Comparison of ENCODE assay signal across 8 mouse cellular contexts in genomic region chr13:107846621-107847178, GRCm38 (mm10).
A peak's percentile ranks its signal among the peaks of the same experiment; 100 is the strongest.
DNase-seq lines count a peak whose midpoint lies in the region; ATAC-seq and TF ChIP-seq lines count a peak whose summit lies in the region.

No protein-coding gene starts in this region.

- no peaks in the 10 kb centered on the region for H3K9me3 ChIP-seq in forebrain, embryonic 12.5 days
- H3K9me3 ChIP-seq in midbrain, embryonic 16.5 days (replicated peaks; ENCODE audit: control insufficient read depth, low read length, poor library complexity, severe bottlenecking) = no peaks in the 10 kb centered on the region

- 0 out of 2 replicates have a peak overlapping the region, but pooled peaks have one; percentile 2 for H3K9ac ChIP-seq in forebrain, embryonic 12.5 days
- H3K9ac ChIP-seq in midbrain, embryonic 16.5 days (ENCODE audit: low read depth, low read length) = no peak overlapping the region

- H3K4me3 ChIP-seq in left cerebral cortex, adult 2 months = peak overlapping the region; percentile 11
- peak overlapping the region; percentile 10; the same call in 1 of the 2 replicates for H3K4me3 ChIP-seq in forebrain, embryonic 12.5 days (replicated peaks)
- H3K4me3 ChIP-seq in midbrain, embryonic 16.5 days (ENCODE audit: low read depth, low read length) = no peak overlapping the region

- H3K4me1 ChIP-seq in forebrain, embryonic 12.5 days = peaks cover 70% of the 10 kb centered on the region
- H3K4me1 ChIP-seq in midbrain, embryonic 16.5 days (ENCODE audit: control insufficient read depth, insufficient read depth, low read length) = peaks cover 39% of the 10 kb centered on the region

- peak; percentile 35; the same call in 1 of the 2 replicates for ATAC-seq in forebrain, embryonic 12.5 days (ENCODE audit: low FRiP score)
- peak; percentile 32; the same call in 1 of the 2 replicates for ATAC-seq in midbrain, embryonic 16.5 days

- intact Hi-C loops in left cerebral cortex, adult 2 months (cut with DNase I) = loop anchor here (5.0 kb wide), 1 partner anchor 41 kb away; no protein-coding TSS in a partner anchor
- intact Hi-C loops in left cerebral cortex, postnatal 14 days (cut with DNase I) = loop anchor here (5.0 kb wide), 1 partner anchor 41 kb away; no protein-coding TSS in a partner anchor

- H3K4me2 ChIP-seq in forebrain, embryonic 12.5 days = peak overlapping the region; percentile 42
- peak overlapping the region; percentile 28 for H3K4me2 ChIP-seq in midbrain, embryonic 16.5 days (ENCODE audit: low read length)

- peak overlapping the region; percentile 50; the same call in 1 of the 2 replicates for H3K27ac ChIP-seq in left cerebral cortex, adult 2 months
- H3K27ac ChIP-seq in forebrain, embryonic 12.5 days = peak overlapping the region; percentile 21
- H3K27ac ChIP-seq in midbrain, embryonic 16.5 days (ENCODE audit: low read length) = peak overlapping the region; percentile 45

- no peaks in the 10 kb centered on the region for H3K27me3 ChIP-seq in forebrain, embryonic 12.5 days
- H3K27me3 ChIP-seq in midbrain, embryonic 16.5 days (ENCODE audit: control insufficient read depth, insufficient read depth, low read depth, low read length) = no peaks in the 10 kb centered on the region

- WGBS in forebrain, embryonic 12.5 days = 7% methylated on average over 10 of the region's 10 CpGs
- WGBS in midbrain, embryonic 16.5 days = 16% methylated on average over 10 of the region's 10 CpGs

- TF ChIP-seq CTCF in left cerebral cortex, adult 2 months (IDR thresholded peaks at IDR 0.05) = no peak

- DNase-seq in left cerebral cortex, adult 2 months (ENCODE audit: extremely low spot score in 1 of 2, low spot score in 2 of 2) = no peak
- no peak for DNase-seq in left cerebral cortex, postnatal 14 days (ENCODE audit: low spot score in 2 of 2)
- peak; percentile 93 for DNase-seq in kidney, adult 9 months
- DNase-seq in thymus, postnatal 36 days = no peak
- DNase-seq in right cerebral cortex, postnatal 14 days = no peak
- DNase-seq in spleen, adult 18-20 months = no peak

- no peaks in the 10 kb centered on the region for H3K36me3 ChIP-seq in forebrain, embryonic 12.5 days (replicated peaks)
- H3K36me3 ChIP-seq in midbrain, embryonic 16.5 days (ENCODE audit: control insufficient read depth, insufficient read depth, low read length) = no peaks in the 10 kb centered on the region
